Mouse (Mus musculus) liver, postnatal 0 days (tissue): ENCODE results near the gene Plekha1.

Experiments used
- CTCF ChIP-seq: sonication (generic); IDR thresholded peaks from 2 replicates; pipeline ENCODE4 v1.5.1; 2016; ENCODE audit warnings: antibody characterized with exemption, low read depth
- EP300 ChIP-seq: IDR thresholded peaks from 2 replicates; pipeline ENCODE4 v1.6.1; 2016; ENCODE audit warnings: antibody characterized with exemption, low read depth, mild to moderate bottlenecking

DNA sequence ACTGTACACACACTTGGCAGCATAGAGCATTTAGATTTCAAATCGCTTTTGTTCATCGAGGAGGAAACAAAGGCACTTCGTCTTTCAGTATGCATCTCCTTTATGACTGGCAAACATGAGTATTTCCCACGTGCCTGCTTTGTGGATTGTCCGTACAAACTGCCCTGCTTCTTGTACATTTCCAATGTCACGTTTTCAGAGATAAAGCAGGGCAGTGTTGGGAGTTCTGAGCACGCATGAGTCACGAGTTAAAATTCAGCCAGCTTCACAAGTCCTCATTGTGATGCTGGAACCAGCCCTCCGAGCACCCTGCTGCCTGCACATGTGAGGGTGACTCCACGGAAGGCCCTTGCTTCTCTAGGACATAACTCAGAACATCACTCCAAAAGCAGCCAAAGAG is 45.9 kb upstream of the Plekha1 start:
- TF ChIP-seq CTCF: no peak
- no peak for TF ChIP-seq EP300
